Mouse (Mus musculus) frontal cortex, postnatal 25 days (tissue): ENCODE results near the gene Mob3b.
"Not testable (repeated sequence)": the region's sequence is repeated elsewhere in the genome, so short reads cannot be mapped to it uniquely, and the experiment has no call there.

ENCODE experiments used
- DNase-seq, 2 experiments: peaks; one replicate each; pipeline ENCODE4 v3.0.0; 2022; ENCODE audit warnings: low spot score in 2 of 2

The Mob3b gene

DNA sequence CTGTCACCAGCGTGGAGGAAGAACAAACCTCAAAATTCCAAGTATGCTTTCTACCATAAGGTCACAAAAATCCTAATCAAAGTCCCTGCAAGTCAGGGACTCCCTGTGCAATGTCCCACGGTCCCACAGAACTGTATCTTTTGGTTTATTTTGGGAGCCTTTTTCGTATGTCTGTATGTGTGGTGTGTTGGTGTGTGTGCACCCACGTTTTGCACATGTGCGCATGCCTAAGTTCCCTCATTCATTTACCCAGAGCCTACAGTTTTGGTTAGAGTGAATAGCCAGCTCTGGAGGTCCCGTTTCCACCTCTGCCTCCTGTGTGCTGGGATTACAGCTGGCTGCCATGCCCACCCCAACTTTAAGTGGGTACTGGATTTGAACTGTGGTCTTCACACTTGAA, 189.7 kb downstream of the Mob3b start:
- DNase-seq, result no peak

GRCm38 (mm10) chr4:34966336-34966957, 190.8 kb downstream of the Mob3b start:
- DNase-seq, result peak in 1 of 2 experiments; percentile 25

DNA sequence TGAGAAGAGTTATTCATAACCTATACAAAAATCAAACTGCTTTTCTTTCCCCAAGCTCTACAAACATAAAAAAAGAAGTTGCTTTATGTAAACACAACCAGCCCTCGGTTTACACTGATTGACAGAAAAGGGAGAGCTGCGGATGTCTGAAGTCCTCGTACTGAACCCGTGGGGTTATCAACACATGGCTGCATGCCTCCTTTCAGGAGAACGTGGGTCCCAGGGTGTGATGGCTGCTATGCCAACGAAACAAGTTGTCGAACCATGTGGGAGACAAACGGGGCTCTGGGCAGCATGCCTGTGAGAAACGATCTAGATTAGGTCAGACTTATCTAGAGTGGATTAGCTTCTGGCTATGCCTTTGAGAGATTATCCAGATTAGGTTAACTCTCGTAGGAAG, 192.4 kb downstream of the Mob3b start:
- DNase-seq, result no peak

DNA sequence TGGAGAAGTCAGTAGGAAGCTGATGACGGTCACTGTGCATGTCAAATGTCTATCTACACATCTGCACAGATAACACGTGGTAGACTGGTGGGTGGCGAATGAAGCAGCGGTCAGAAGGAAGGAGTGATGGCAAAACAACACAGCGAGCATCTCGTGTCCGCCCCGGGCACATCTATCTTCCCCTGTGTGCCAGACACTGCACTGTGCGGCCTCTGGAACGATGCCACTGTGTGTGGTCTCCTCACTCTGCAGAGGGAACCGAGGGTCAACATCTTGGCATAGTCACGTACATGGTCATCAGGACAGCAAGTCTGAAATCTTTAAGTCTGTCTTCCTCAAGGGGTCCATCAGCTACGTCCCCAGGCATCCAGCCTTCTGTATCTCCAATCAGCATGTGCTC, 193.3 kb downstream of the Mob3b start:
- DNase-seq, result no peak

GRCm38 (mm10) chr4:34960781-34961560, 196.3 kb downstream of the Mob3b start:
- no peak for DNase-seq

DNA sequence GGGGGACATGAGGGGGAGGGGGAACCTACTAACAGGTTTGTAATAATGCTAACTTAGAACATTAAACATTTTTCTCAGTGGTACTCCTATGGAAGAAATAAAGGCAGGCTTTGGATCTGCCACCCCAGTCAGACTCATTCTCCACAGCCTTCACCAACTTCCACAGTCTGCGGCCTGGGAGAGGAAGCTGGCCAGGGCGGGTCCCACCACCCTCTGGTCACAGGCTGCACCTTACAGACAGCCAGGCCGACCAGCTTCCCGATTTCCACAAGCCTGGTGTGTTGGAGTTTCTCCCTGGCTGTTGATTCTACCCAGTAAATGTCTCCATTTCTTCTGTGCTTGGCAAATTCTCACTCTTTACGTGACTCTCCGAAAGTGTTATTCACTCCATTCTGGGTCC, 197.8 kb downstream of the Mob3b start:
- no peak for DNase-seq

GRCm38 (mm10) chr4:34958155-34959028, 198.9 kb downstream of the Mob3b start:
- DNase-seq, result no peak

- no peak for DNase-seq
Observed at GRCm38 (mm10) chr4:34953716-34954115, 203.6 kb downstream of the Mob3b start.

- no peak for DNase-seq
Observed at GRCm38 (mm10) chr4:34947181-34947580, 210.1 kb downstream of the Mob3b start.

- DNase-seq, result no peak
Observed at GRCm38 (mm10) chr4:34941046-34941445, 216.2 kb downstream of the Mob3b start.

DNA sequence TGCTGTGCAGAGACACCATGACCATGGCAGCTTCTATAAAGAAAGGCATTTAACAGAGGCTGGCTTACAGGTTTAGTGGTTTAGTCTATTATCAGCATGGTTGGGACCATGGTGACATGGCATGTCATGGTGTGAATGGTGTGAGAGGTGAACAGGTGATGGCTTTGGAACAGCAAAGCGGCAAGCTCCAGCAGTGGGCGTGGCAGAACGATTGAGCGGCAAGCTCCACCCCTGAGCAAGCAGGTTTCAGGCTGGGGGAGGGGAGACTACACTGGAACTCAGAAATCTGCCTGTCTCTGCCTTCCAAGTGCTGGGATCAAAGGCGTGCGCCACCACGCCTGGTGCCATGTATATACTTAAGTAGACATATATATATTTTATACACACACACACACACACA, 228.9 kb downstream of the Mob3b start:
- not testable (repeated sequence) for DNase-seq

GRCm38 (mm10) chr4:34922177-34922870, 235.0 kb downstream of the Mob3b start:
- peak in 1 of 2 experiments; percentile 23 for DNase-seq

DNA sequence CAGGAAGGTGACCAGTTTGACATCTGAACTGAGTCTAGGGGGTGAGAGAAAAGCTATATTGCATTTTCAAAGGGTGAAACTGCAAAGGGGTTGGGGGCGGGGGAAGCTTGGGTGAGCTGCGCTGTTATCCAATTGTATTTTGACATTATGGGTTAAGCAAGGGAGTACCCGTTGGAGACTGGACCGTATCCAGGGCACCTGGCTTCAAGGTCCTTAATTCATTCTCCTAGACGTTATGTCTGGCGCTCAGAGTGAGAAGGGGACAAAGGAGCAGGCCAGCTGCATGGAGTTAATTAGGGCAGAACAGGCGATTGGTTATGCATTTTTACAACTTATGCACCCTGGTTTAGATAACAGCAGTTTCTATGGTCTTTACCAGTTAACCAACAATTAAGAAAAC, 239.9 kb downstream of the Mob3b start:
- DNase-seq, result no peak

GRCm38 (mm10) chr4:34912171-34912570, 245.1 kb downstream of the Mob3b start:
- DNase-seq, result no peak

GRCm38 (mm10) chr4:34911401-34911800, 245.9 kb downstream of the Mob3b start:
- DNase-seq, result no peak

- DNase-seq, result no peak
Observed at GRCm38 (mm10) chr4:34908127-34908526, 249.2 kb downstream of the Mob3b start.

DNA sequence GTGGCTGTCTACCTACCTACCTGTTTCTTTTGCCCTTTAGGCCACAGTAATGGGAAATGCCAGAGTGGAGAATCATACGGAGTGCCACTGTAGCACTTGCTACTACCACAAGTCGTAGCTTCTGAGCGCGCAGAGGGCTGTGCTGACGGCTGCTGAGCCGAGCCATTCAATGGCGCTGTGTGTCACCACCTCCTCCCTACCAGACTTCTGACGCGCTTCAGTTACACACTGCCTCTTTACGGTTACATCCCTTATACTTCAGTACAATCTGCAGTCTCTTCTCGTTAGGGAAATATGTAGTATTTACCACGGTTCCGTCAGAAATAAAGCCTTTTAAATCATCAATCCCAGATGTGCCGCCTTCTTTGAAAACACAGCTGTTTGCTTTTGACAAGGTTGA, 250.3 kb downstream of the Mob3b start:
- DNase-seq, result no peak

DNA sequence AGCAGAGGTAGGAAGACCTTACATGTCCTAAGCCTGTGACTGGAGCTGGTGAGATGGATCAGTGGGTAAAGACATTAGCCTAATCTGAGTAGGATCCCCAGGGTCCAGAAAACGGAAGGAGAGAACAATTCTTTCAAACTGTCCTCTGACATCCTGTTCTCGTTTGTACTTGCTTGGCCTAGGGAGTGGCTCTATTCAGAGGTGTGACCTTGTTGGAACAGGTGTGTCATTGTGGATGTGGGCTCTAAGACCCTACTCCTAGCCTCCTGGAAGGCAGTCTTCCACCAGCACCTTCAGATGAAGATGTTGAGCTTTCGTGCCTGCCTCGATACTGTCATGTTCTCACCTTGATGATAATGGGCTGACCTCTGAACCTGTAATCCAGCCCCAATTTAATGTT, 251.1 kb downstream of the Mob3b start:
- no peak for DNase-seq

GRCm38 (mm10) chr4:34905396-34905795, 251.9 kb downstream of the Mob3b start:
- no peak for DNase-seq

DNA sequence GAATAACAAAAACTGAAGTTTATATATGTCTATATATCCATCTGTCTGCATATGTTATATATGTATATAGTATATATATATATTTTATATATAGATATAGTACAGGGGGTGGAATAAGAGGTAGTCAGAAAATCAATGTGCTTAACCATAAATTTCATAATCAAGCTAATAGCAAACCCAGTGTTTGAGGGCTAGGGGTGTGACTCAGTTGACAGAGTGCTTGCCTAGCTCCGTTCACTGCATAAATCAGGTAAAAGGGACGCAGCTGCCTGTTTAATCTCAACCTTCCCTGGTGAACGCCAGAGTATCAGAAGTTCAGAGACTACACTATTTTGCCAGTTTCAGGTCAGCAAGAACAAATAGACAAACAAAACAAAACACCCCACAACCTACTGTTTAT, 255.7 kb downstream of the Mob3b start:
- DNase-seq, result not testable (repeated sequence)

DNA sequence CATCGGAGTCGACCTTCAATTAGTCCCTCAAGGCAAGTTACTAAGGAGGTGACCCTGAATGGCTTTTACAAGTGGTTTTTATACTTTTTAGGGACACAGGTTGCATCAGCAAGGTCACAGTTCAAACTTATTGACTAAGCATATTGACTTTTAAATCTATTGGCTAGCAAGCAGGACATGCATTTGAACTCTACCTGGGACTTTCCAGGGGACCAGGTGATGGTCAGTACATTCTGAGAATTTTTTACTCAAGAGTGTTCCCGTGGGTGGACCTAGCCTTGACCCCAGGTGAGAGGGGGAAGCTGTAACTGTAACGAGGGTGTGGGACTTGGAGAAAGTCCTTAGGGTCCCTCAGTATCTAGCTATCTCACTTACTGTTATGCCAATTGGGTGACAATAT, 256.1 kb downstream of the Mob3b start:
- no peak for DNase-seq

DNA sequence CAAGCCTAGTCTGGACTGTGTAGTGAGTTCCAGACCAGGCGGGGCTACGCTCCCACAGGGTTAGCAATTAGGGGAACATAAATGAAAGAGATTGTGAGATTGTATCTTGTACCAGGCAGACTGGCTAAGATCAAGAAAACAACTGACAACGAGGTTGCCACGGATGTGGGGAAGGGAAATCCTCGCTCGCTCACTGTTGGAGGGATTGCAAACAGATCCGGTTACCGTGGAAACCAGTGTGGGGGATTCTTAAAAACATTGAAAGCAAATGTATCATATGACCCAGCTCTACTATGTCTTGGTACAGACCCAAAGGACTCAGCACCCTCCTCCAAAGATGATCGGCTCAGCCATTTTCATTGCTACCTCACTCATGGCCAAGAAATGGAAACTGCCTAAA, 257.1 kb downstream of the Mob3b start:
- DNase-seq, result no peak
